ENCODE assay signal across 21 mouse cellular contexts in the genomic region with DNA sequence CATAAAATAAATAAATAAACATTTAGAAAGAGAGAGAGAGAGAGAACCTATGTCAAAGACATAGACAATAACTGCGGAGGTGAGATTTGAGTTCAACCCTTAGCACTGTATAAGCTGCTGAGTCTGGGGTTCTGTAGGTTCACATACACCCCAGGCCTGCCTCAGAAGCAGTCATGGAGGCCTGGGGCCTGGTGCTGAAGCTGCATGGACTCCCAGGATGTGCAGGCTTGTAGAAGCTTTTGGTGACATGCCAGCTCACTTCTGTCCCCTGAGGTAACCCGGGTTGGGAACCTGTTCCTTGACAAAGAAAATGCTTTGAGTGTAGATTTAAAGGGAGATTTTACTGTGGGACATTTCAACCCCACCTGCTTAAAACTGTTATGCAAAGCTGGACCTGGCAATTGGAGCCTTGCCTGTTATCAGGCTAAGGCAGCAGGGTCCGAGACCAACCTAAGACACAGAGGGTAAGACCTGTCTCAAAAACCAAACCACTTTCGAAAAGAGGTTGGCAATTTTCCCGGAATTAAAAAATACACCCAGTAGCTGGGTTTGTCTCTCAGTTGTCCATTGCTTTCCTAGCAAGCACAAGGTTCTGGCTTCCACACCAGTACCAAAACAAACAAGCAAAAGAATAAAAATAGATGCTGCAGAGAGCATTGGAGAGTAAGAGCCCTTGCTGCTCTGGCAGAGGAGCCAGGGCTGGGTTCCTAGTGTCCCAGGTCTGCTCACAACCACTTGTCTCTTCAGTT. TPM values are rescaled to one million over a fixed set of nuclear protein-coding genes. Genes with fewer than 3 reads are reported as not detected.
DNase-seq lines count a peak whose midpoint lies in the region; ATAC-seq and TF ChIP-seq lines count a peak whose summit lies in the region.
"Had no signal": no experiment of that assay in that cellular context is flagged by ENCODE, and none has a peak within 500 bp of the region (broad histone marks: within the 10 kb centered on the region; RNA-seq: fewer than 3 reads in every experiment).

No protein-coding gene starts in this region.

- no peak for TF ChIP-seq CTCF in kidney, adult 2 months (conservative IDR thresholded peaks at IDR 0.05; ENCODE audit: insufficient read depth, insufficient read length, low read depth, low read length)
- TF ChIP-seq CTCF in MEL (IDR thresholded peaks at IDR 0.05 in 2 of 3, conservative IDR thresholded peaks at IDR 0.05 in 1 of 3; ENCODE audit: control insufficient read depth in 1 of 3, insufficient read depth in 1 of 3, low read depth in 2 of 3, low read length in 3 of 3, poor library complexity in 1 of 3, severe bottlenecking in 1 of 3), result no peak

- no peak for ATAC-seq in kidney, embryonic 14.5 days (ENCODE audit: low FRiP score, low TSS enrichment)
- no peak for ATAC-seq in heart, embryonic 16.5 days (replicated peaks; ENCODE audit: extremely low read depth, insufficient read depth, low FRiP score)
- ATAC-seq: forebrain, embryonic 13.5 days; midbrain, embryonic 13.5 days had no signal

- no peak overlapping the region for H3K4me3 ChIP-seq in heart, embryonic 10.5 days
- no peak overlapping the region for H3K4me3 ChIP-seq in kidney, adult 2 months (ENCODE audit: insufficient read depth, low read depth, low read length)
- no peak overlapping the region for H3K4me3 ChIP-seq in kidney, embryonic 14.5 days (ENCODE audit: low read length)
- no peak overlapping the region for H3K4me3 ChIP-seq in MEL (ENCODE audit: control insufficient read depth in 1 of 2, insufficient read depth in 1 of 2, low read depth in 2 of 2, low read length in 2 of 2)
- no peak overlapping the region for H3K4me3 ChIP-seq in heart, embryonic 16.5 days (ENCODE audit: low read length)
- H3K4me3 ChIP-seq: erythroblast, embryonic 14.5 days; forebrain, embryonic 13.5 days; limb, embryonic 12.5 days; midbrain, embryonic 13.5 days; neural tube, embryonic 13.5 days had no signal

- H3K9ac ChIP-seq in kidney, embryonic 14.5 days (ENCODE audit: low read depth, low read length), result no peak overlapping the region
- H3K9ac ChIP-seq in MEL (ENCODE audit: control insufficient read depth, low read depth, low read length, poor library complexity, severe bottlenecking), result no peak overlapping the region
- no peak overlapping the region for H3K9ac ChIP-seq in heart, embryonic 16.5 days (ENCODE audit: low read length)
- H3K9ac ChIP-seq: forebrain, embryonic 13.5 days; limb, embryonic 12.5 days; midbrain, embryonic 13.5 days; neural tube, embryonic 13.5 days had no signal

- H3K27me3 ChIP-seq in heart, embryonic 10.5 days (ENCODE audit: insufficient read depth, poor library complexity, severe bottlenecking), result no peaks in the 10 kb centered on the region
- H3K27me3 ChIP-seq in kidney, adult 2 months (replicated peaks; ENCODE audit: control insufficient read depth, insufficient read depth, low read length), result no peaks in the 10 kb centered on the region
- H3K27me3 ChIP-seq in kidney, embryonic 14.5 days (ENCODE audit: control insufficient read depth, insufficient read depth, low read length), result no peaks in the 10 kb centered on the region
- no peaks in the 10 kb centered on the region for H3K27me3 ChIP-seq in MEL (ENCODE audit: control insufficient read depth in 1 of 2, insufficient read depth in 2 of 2, low read length in 2 of 2)
- no peaks in the 10 kb centered on the region for H3K27me3 ChIP-seq in heart, embryonic 16.5 days (ENCODE audit: control insufficient read depth, insufficient read depth, low read length)
- H3K27me3 ChIP-seq: forebrain, embryonic 13.5 days; limb, embryonic 12.5 days; midbrain, embryonic 13.5 days; neural tube, embryonic 13.5 days had no signal

- no peaks in the 10 kb centered on the region for H3K9me3 ChIP-seq in heart, embryonic 10.5 days
- H3K9me3 ChIP-seq in kidney, embryonic 14.5 days (ENCODE audit: control insufficient read depth, low read length), result no peaks in the 10 kb centered on the region
- no peaks in the 10 kb centered on the region for H3K9me3 ChIP-seq in MEL (replicated peaks; ENCODE audit: insufficient read depth, low read length)
- H3K9me3 ChIP-seq in heart, embryonic 16.5 days (replicated peaks; ENCODE audit: control insufficient read depth, low read length), result no peaks in the 10 kb centered on the region
- H3K9me3 ChIP-seq: forebrain, embryonic 13.5 days; limb, embryonic 12.5 days; midbrain, embryonic 13.5 days; neural tube, embryonic 13.5 days had no signal

- TF ChIP-seq POLR2A in kidney, adult 2 months (IDR thresholded peaks at IDR 0.05; ENCODE audit: low read depth, low read length), result no peak
- no peak for TF ChIP-seq POLR2A in MEL (IDR thresholded peaks at IDR 0.05; ENCODE audit: control insufficient read depth in 1 of 2, insufficient read depth in 1 of 2, low read depth in 1 of 2, low read length in 2 of 2, poor library complexity in 1 of 2)

- H3K36me3 ChIP-seq in heart, embryonic 10.5 days, result no peaks in the 10 kb centered on the region
- H3K36me3 ChIP-seq in kidney, adult 2 months (ENCODE audit: control insufficient read depth, insufficient read depth, low read length), result no peaks in the 10 kb centered on the region
- no peaks in the 10 kb centered on the region for H3K36me3 ChIP-seq in kidney, embryonic 14.5 days (ENCODE audit: control insufficient read depth, insufficient read depth, low read length)
- peaks cover 0 to 20% of the 10 kb centered on the region in 2 experiments; a peak in 2 of 4 replicates for H3K36me3 ChIP-seq in MEL (ENCODE audit: control insufficient read depth in 1 of 2, insufficient read depth in 2 of 2, low read length in 2 of 2)
- no peaks in the 10 kb centered on the region for H3K36me3 ChIP-seq in heart, embryonic 16.5 days (ENCODE audit: control insufficient read depth, insufficient read depth)
- H3K36me3 ChIP-seq: limb, embryonic 12.5 days; midbrain, embryonic 13.5 days; neural tube, embryonic 13.5 days had no signal

- peak; percentile 94 for DNase-seq in heart, adult 11 months
- no peak for DNase-seq in heart, embryonic 10.5 days (ENCODE audit: low spot score)
- peak; percentile 47 for DNase-seq in kidney, adult 2 months
- no peak for DNase-seq in MEL (ENCODE audit: low read depth, low spot score)
- DNase-seq in layer of hippocampus, adult 8-10 months (ENCODE audit: low spot score in 2 of 2), result no peak
- DNase-seq in kidney, postnatal 4 days, result no peak
- DNase-seq: cerebellum, adult 2 months; cerebellum, postnatal 36 days; gastrocnemius, postnatal 25 days; kidney, adult 8-10 months; kidney, postnatal 36 days; right cerebral cortex, adult 18-20 months; thymus, postnatal 25 days had no signal

- no peak for TF ChIP-seq EP300 in MEL (IDR thresholded peaks at IDR 0.05; ENCODE audit: low read depth in 1 of 2, low read length in 2 of 2)

- WGBS in heart, embryonic 10.5 days, result 85% methylated on average over 5 of the region's 5 CpGs
- WGBS in kidney, adult 2 months, result 63% methylated on average over 5 of the region's 5 CpGs
- 78% methylated on average over 5 of the region's 5 CpGs for WGBS in kidney, embryonic 14.5 days
- 56% methylated on average over 5 of the region's 5 CpGs for WGBS in heart, embryonic 16.5 days

- H3K4me2 ChIP-seq in kidney, embryonic 14.5 days (replicated peaks; ENCODE audit: low read depth, low read length), result no peak overlapping the region
- no peak overlapping the region for H3K4me2 ChIP-seq in heart, embryonic 16.5 days (ENCODE audit: low read depth, low read length)
- H3K4me2 ChIP-seq: forebrain, embryonic 13.5 days; limb, embryonic 12.5 days; midbrain, embryonic 13.5 days; neural tube, embryonic 13.5 days had no signal

- H3K79me2 ChIP-seq in MEL (ENCODE audit: control insufficient read depth, insufficient read depth, low read length, poor library complexity), result no peaks in the 10 kb centered on the region

- peaks cover 38% of the 10 kb centered on the region for H3K4me1 ChIP-seq in heart, embryonic 10.5 days
- peaks cover 37% of the 10 kb centered on the region for H3K4me1 ChIP-seq in kidney, adult 2 months (ENCODE audit: control insufficient read depth, insufficient read depth, low read length)
- peaks cover 7% of the 10 kb centered on the region; the same call in 1 of the 2 replicates for H3K4me1 ChIP-seq in kidney, embryonic 14.5 days (ENCODE audit: control insufficient read depth, insufficient read depth, low read length)
- H3K4me1 ChIP-seq in MEL (ENCODE audit: control insufficient read depth in 1 of 2, insufficient read depth in 2 of 2, low read length in 2 of 2), result peaks cover 12 to 36% of the 10 kb centered on the region in 2 experiments
- peaks cover 52% of the 10 kb centered on the region for H3K4me1 ChIP-seq in heart, embryonic 16.5 days (ENCODE audit: control insufficient read depth, insufficient read depth, low read length)
- H3K4me1 ChIP-seq: midbrain, embryonic 13.5 days had no signal

- H3K27ac ChIP-seq in heart, embryonic 10.5 days, result no peak overlapping the region
- H3K27ac ChIP-seq in kidney, adult 2 months (ENCODE audit: insufficient read depth, low read depth, low read length), result peak overlapping the region; percentile 32; the same call in 1 of the 2 replicates
- H3K27ac ChIP-seq in kidney, embryonic 14.5 days (ENCODE audit: low read depth, low read length), result no peak overlapping the region
- no peak overlapping the region; the same call in 1 of the 2 replicates for H3K27ac ChIP-seq in MEL (ENCODE audit: control insufficient read depth, low read depth, low read length)
- peak overlapping the region; percentile 99 for H3K27ac ChIP-seq in heart, embryonic 16.5 days (ENCODE audit: low read length)
- H3K27ac ChIP-seq: forebrain, embryonic 13.5 days; limb, embryonic 12.5 days; macrophage; midbrain, embryonic 13.5 days; neural tube, embryonic 13.5 days had no signal

- no peak for TF ChIP-seq RAD21 in MEL (IDR thresholded peaks at IDR 0.05; ENCODE audit: low read depth, low read length)

RNA-seq across cellular contexts. Expression of a gene that starts 10.4 kb away (rescaled TPM):
- 13.2 and 16.8 TPM in 2 replicates for polyA plus RNA-seq in heart, embryonic 10.5 days (2016; fragmentation: Nextera tagmentation; extraction: Ambion mirVana)
- 26.3 and 28.4 TPM in 2 replicates for polyA plus RNA-seq in kidney, adult 2 months (2012; rRNA removed)
- 6.8 and 7.7 TPM in 2 replicates for polyA plus RNA-seq in kidney, embryonic 14.5 days (2014; fragmentation: Nextera tagmentation; extraction: Ambion mirVana)
- 5.5 and 8.4 TPM in 2 replicates for total RNA-seq in MEL (2012; rRNA removed)
- 10 to 100 TPM in 1 of 2 experiments, not detected in 1; 12.2 TPM for polyA plus RNA-seq in MEL (2012; ENCODE audit: insufficient read depth in 1 of 2, insufficient read length in 2 of 2, low read depth in 1 of 2, low replicate concordance in 2 of 2, missing spikeins in 1 of 2)
- 60.9 and 62.6 TPM in 2 replicates for polyA plus RNA-seq in heart, embryonic 16.5 days (2015; fragmentation: Nextera tagmentation; extraction: Ambion mirVana)
- 10 to 100 TPM in 1 of 4 experiments, 1 to 10 TPM in 3; 4.9 to 11.0 (median 7.3) TPM for total RNA-seq in layer of hippocampus, adult 8-10 months (2022)

RNA-seq across cellular contexts. Expression of a gene that starts 12.0 kb away (rescaled TPM):
- polyA plus RNA-seq in heart, embryonic 10.5 days (2016; fragmentation: Nextera tagmentation; extraction: Ambion mirVana), result 66.2 and 71.7 TPM in 2 replicates
- 45.3 and 45.7 TPM in 2 replicates for polyA plus RNA-seq in kidney, adult 2 months (2012; rRNA removed)
- 35.9 and 36.1 TPM in 2 replicates for polyA plus RNA-seq in kidney, embryonic 14.5 days (2014; fragmentation: Nextera tagmentation; extraction: Ambion mirVana)
- total RNA-seq in MEL (2012; rRNA removed), result 38.1 and 39.5 TPM in 2 replicates
- polyA plus RNA-seq in MEL (2012; ENCODE audit: insufficient read depth in 1 of 2, insufficient read length in 2 of 2, low read depth in 1 of 2, low replicate concordance in 2 of 2, missing spikeins in 1 of 2), result 10 to 100 TPM in 1 of 2 experiments, not detected in 1; 64.1 TPM
- polyA plus RNA-seq in heart, embryonic 16.5 days (2015; fragmentation: Nextera tagmentation; extraction: Ambion mirVana), result 119 and 134 TPM in 2 replicates
- 100 to 1,000 TPM; 124 to 142 (median 137) TPM for total RNA-seq in layer of hippocampus, adult 8-10 months (2022)

RNA-seq across cellular contexts. Expression of a gene that starts 27.0 kb away (rescaled TPM):
- 911 and 1,091 TPM in 2 replicates for polyA plus RNA-seq in heart, embryonic 10.5 days (2016; fragmentation: Nextera tagmentation; extraction: Ambion mirVana)
- polyA plus RNA-seq in kidney, adult 2 months (2012; rRNA removed), result 98.9 and 109 TPM in 2 replicates
- polyA plus RNA-seq in kidney, embryonic 14.5 days (2014; fragmentation: Nextera tagmentation; extraction: Ambion mirVana), result 1,061 and 1,103 TPM in 2 replicates
- total RNA-seq in MEL (2012; rRNA removed), result 1,137 and 1,211 TPM in 2 replicates
- 1,000 to 10,000 TPM; 1,040 to 1,575 TPM for polyA plus RNA-seq in MEL (2012; ENCODE audit: insufficient read depth in 1 of 2, insufficient read length in 2 of 2, low read depth in 1 of 2, low replicate concordance in 2 of 2, missing spikeins in 1 of 2)
- polyA plus RNA-seq in heart, embryonic 16.5 days (2015; fragmentation: Nextera tagmentation; extraction: Ambion mirVana), result 634 and 654 TPM in 2 replicates
- total RNA-seq in layer of hippocampus, adult 8-10 months (2022), result 100 to 1,000 TPM; 339 to 357 (median 343) TPM

RNA-seq across cellular contexts. Expression of a gene that starts 30.2 kb away (rescaled TPM):
- polyA plus RNA-seq in heart, embryonic 10.5 days (2016; fragmentation: Nextera tagmentation; extraction: Ambion mirVana), result 25.3 and 29.1 TPM in 2 replicates
- 5.7 TPM in 2 replicates for polyA plus RNA-seq in kidney, adult 2 months (2012; rRNA removed)
- 13.1 and 16.5 TPM in 2 replicates for polyA plus RNA-seq in kidney, embryonic 14.5 days (2014; fragmentation: Nextera tagmentation; extraction: Ambion mirVana)
- total RNA-seq in MEL (2012; rRNA removed), result 15.0 and 17.2 TPM in 2 replicates
- polyA plus RNA-seq in MEL (2012; ENCODE audit: insufficient read depth in 1 of 2, insufficient read length in 2 of 2, low read depth in 1 of 2, low replicate concordance in 2 of 2, missing spikeins in 1 of 2), result 10 to 100 TPM; 46.6 to 77.9 TPM
- 14.7 and 15.0 TPM in 2 replicates for polyA plus RNA-seq in heart, embryonic 16.5 days (2015; fragmentation: Nextera tagmentation; extraction: Ambion mirVana)
- total RNA-seq in layer of hippocampus, adult 8-10 months (2022), result 10 to 100 TPM; 16.9 to 20.1 (median 18.3) TPM

RNA-seq across cellular contexts. Expression of a gene that starts 50.0 kb away (rescaled TPM):
- polyA plus RNA-seq in heart, embryonic 10.5 days (2016; fragmentation: Nextera tagmentation; extraction: Ambion mirVana), result 56.5 and 58.3 TPM in 2 replicates
- 4.0 and 6.3 TPM in 2 replicates for polyA plus RNA-seq in kidney, adult 2 months (2012; rRNA removed)
- 53.2 and 65.2 TPM in 2 replicates for polyA plus RNA-seq in kidney, embryonic 14.5 days (2014; fragmentation: Nextera tagmentation; extraction: Ambion mirVana)
- 11.1 and 13.7 TPM in 2 replicates for total RNA-seq in MEL (2012; rRNA removed)
- 10 to 100 TPM in 1 of 2 experiments, not detected in 1; 49.9 TPM for polyA plus RNA-seq in MEL (2012; ENCODE audit: insufficient read depth in 1 of 2, insufficient read length in 2 of 2, low read depth in 1 of 2, low replicate concordance in 2 of 2, missing spikeins in 1 of 2)
- 45.9 and 46.9 TPM in 2 replicates for polyA plus RNA-seq in heart, embryonic 16.5 days (2015; fragmentation: Nextera tagmentation; extraction: Ambion mirVana)
- total RNA-seq in layer of hippocampus, adult 8-10 months (2022), result 1 to 10 TPM; 1.8 to 3.7 (median 1.9) TPM

Comparison
In these comparisons a context has a peak if more than half of its experiments do, and no peak if none do; other contexts are left out.
1. DNase-seq: peak in heart, adult 11 months (single experiment) and kidney, adult 2 months (single experiment); none in heart, embryonic 10.5 days (single experiment), MEL (single experiment), layer of hippocampus, adult 8-10 months (0 of 2) and kidney, postnatal 4 days (0 of 2).
2. H3K27ac ChIP-seq: peak in kidney, adult 2 months (single experiment) and heart, embryonic 16.5 days (single experiment); none in heart, embryonic 10.5 days (single experiment), kidney, embryonic 14.5 days (single experiment) and MEL (single experiment).